Mouse (Mus musculus) urinary bladder, postnatal 14 days (tissue): ENCODE measurements around the gene Nmrk2.

Experiments used
- DNase-seq: peaks from one replicate; pipeline ENCODE4 v3.0.0; 2021; ENCODE audit warnings: low spot score

Nmrk2 gene

GRCm38 (mm10) chr10:81165118-81165517, 36.7 kb downstream of the Nmrk2 start:
- no peak for DNase-seq

DNA sequence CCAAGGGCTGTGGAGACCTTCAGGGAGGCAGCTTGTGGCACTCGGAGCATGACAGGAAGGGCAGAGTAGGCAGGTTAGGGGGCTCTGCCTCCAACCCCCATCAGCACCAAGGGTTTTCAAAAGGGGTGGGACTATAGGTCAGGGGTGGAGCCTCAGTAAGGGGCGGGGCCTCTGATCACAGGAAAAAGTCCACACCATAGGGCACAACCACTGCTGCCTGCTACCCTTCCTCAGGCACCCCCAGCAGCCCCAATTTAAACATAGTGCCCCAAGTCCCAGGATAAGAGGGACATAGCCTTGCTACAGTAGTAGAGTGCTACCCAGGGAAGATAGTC, 39.6 kb downstream of the Nmrk2 start:
- DNase-seq: no peak

DNA sequence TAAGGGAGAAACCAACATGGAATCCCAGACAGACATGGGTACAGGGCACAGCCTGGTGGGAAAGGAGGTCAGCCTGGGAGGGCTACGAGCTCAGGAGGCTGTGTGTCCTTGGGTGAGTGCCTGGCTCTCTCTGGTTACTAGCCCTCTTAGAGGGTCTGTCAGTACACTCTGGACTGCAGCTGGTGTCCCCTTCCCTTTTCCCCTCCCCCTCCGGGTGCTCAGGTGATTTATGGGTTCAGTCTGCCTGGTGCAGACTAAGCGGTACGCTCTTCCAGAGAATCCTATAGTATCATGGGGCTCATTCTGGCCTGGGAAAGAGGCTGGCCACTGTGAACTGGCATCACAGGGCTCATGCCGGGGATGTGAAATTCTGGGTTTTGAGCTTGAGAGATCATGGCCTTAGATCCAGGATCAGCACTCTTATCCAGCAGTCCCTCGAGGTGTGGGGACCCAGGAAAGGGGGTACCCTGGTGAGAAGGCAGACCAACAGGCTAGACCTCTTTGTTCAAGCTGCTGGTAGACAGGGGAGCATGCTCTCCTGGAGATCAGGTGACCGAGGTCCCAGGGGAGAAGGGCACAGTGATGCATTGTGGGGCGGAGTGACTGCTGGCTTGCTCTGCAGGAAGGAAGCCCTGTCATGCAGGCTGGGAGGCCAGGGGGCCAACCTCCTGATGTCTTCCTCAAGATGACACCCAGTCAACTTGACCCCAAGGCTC, 40.1 kb downstream of the Nmrk2 start:
- DNase-seq: no peak

- no peak for DNase-seq
Observed at GRCm38 (mm10) chr10:81154736-81155135, 47.1 kb downstream of the Nmrk2 start.

DNA sequence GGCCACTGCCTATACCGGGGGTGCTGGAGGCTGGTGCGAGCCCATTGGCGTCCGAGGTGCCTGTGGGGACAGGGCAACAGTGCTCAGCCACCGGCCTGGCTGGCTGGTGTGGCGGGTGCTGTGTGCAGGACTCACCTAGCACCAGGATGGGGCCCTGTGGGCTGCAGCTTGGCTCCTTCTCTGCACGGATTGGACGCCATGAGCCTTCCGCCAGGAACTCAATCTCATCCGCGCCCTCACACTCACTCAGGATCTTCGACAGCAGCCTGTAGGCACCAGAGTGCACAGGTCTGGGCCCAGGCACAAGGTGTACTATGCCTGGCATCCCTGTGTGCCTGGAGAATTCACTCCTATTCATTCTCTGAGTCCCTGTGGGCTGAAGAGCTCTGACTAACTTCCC, 47.5 kb downstream of the Nmrk2 start:
- DNase-seq: no peak

- no peak for DNase-seq
Observed at GRCm38 (mm10) chr10:81152609-81153008, 49.2 kb downstream of the Nmrk2 start.

- no peak for DNase-seq
Observed at GRCm38 (mm10) chr10:81151261-81151660, 50.6 kb downstream of the Nmrk2 start.
